Mouse (Mus musculus) forebrain, embryonic 11.5 days (tissue): ENCODE measurements around the gene Gm28308. TPM values are rescaled to one million over a fixed set of nuclear protein-coding genes. Genes with fewer than 3 reads are reported as not detected.

Source experiments
- ATAC-seq: fragments of 200-750 bp; cut with Nextera tagmentation; replicated peaks from 2 replicates; pipeline ENCODE4 v1.8.0; 2017; ENCODE audit warnings: moderate TSS enrichment; ENCODE audit not compliant: low FRiP score
- DNase-seq: peaks from one replicate; pipeline ENCODE4 v3.0.0-alpha.2; 2017; ENCODE audit warnings: low spot score
- H3K27ac ChIP-seq: fragments of 300-500 bp; sonication (generic); 2 replicates; pipeline ENCODE4 v1.5.1; 2014; ENCODE audit warnings: low read depth, low read length
- H3K27me3 ChIP-seq: fragments of 300-500 bp; sonication (generic); 2 replicates; pipeline ENCODE4 v1.6.1; 2014; ENCODE audit warnings: mild to moderate bottlenecking, low read length, mixed read lengths; ENCODE audit not compliant: control insufficient read depth, insufficient read depth
- H3K36me3 ChIP-seq: fragments of 300-500 bp; sonication (generic); 2 replicates; pipeline ENCODE4 v1.6.1; 2014; ENCODE audit warnings: mild to moderate bottlenecking, low read length, moderate library complexity, mixed read lengths; ENCODE audit not compliant: control insufficient read depth, insufficient read depth
- H3K4me1 ChIP-seq: fragments of 300-500 bp; sonication (generic); replicated peaks from 2 replicates; pipeline ENCODE4 v1.6.1; 2014; ENCODE audit warnings: low read length, mixed read lengths; ENCODE audit not compliant: control insufficient read depth, insufficient read depth
- H3K4me2 ChIP-seq: fragments of 300-500 bp; sonication (generic); 2 replicates; pipeline ENCODE4 v1.6.1; 2014; ENCODE audit warnings: low read depth, mild to moderate bottlenecking, low read length, moderate library complexity, mixed read lengths; ENCODE audit not compliant: severe bottlenecking
- H3K4me3 ChIP-seq: fragments of 300-500 bp; sonication (generic); 2 replicates; pipeline ENCODE4 v1.5.1; 2014; ENCODE audit warnings: low read depth, low read length
- H3K9ac ChIP-seq: fragments of 300-500 bp; sonication (generic); 2 replicates; pipeline ENCODE4 v1.6.1; 2014; ENCODE audit warnings: low read length
- H3K9me3 ChIP-seq: fragments of 300-500 bp; sonication (generic); 2 replicates; pipeline ENCODE4 v1.6.1; 2016; ENCODE audit warnings: low read length, mixed read lengths; ENCODE audit not compliant: control insufficient read depth
- WGBS: fragments of 180-500 bp; shearing (Covaris S2); extraction: QIAGEN DNeasy Blood & Tissue Kit; methylation state at CpG from one replicate; pipeline ENCODE4 v1.1.7; 2014; 5-methylcytosine and 5-hydroxymethylcytosine counted together
- polyA plus RNA-seq: library from polyadenylated mRNA; unstranded; fragments of >200 nt; fragmentation: Nextera tagmentation; extraction: Ambion mirVana; gene quantifications from 2 replicates; pipeline ENCODE4 v1.2.1, GENCODE M21; 2014

Gm28308 gene
- polyA plus RNA-seq, 1 experiment from 2014 or later, result not detected

GRCm38 (mm10) chr6:52180726-52181125, 32.4 kb downstream of the Gm28308 start:
- Histone ChIP-seq H3K27ac (no peak overlapping the region), H3K27me3 (peaks cover 100% of the 10 kb centered on the region), H3K36me3 (no peaks in the 10 kb centered on the region), H3K4me2 (no peak overlapping the region), H3K4me1 (no peaks in the 10 kb centered on the region), H3K4me3 (no peak overlapping the region), H3K9me3 (no peaks in the 10 kb centered on the region), H3K9ac (no peak overlapping the region)
- 4% methylated on average over 3 of the region's 3 CpGs for WGBS
- peak; percentile 44 for DNase-seq
- no peak for ATAC-seq

DNA sequence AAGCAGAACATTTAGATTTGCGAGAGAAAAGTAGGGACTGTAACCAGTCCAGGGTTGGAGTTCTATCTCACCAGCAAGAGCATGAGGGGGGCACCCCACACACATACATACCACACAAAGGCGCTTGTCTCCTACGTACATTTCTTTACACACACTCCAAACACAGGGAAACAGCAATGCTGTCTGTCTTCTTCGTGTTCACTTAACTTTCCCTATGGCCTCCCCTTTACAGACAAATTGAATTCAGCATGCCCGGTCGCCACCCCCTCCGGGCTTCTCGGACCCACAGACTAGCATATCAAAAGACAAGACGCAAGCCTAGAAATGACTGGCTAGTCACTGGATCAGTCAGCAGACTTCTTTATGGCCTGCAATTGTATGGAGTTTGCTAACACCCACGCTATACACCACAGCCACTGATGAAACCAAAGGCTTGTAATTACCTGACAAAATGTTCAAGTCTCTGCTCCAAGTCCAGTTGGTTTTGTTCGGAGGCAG, 32.9 kb downstream of the Gm28308 start:
- ATAC-seq (no peak), DNase-seq (peak; percentile 44)
- Histone ChIP-seq H3K27me3 (peaks cover 100% of the 10 kb centered on the region), H3K27ac (no peak overlapping the region), H3K9me3 (no peaks in the 10 kb centered on the region), H3K9ac (no peak overlapping the region), H3K36me3 (no peaks in the 10 kb centered on the region), H3K4me2 (no peak overlapping the region), H3K4me1 (no peaks in the 10 kb centered on the region), H3K4me3 (no peak overlapping the region)
- 1% methylated on average over 11 of the region's 11 CpGs for WGBS

DNA sequence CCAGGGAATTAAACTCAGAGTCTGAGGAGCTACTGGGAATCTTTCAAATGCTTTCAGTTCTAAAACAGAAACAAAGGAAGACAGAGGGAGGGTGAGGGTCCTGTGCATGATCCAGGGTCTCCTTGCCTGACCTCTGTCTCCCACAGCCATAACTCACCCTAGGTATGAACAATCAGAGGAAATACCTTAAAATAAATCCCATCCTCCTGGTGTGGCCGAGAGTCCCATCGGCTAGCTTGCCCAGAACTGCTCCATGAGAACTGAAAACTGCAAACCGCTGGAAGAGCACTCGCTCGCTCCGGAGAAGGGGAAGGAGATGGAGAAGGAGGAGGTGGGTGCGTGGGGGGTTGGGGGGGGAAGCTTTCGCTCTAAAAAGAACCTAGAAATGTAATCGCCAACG, 33.4 kb downstream of the Gm28308 start:
- ATAC-seq (no peak), DNase-seq (peak; percentile 48)
- Histone ChIP-seq H3K4me2 (no peak overlapping the region), H3K27me3 (peaks cover 100% of the 10 kb centered on the region), H3K9me3 (no peaks in the 10 kb centered on the region), H3K9ac (no peak overlapping the region), H3K4me1 (no peaks in the 10 kb centered on the region), H3K4me3 (no peak overlapping the region), H3K36me3 (no peaks in the 10 kb centered on the region), H3K27ac (no peak overlapping the region)
- 0% methylated on average over 10 of the region's 10 CpGs for WGBS

- DNase-seq, result peak; percentile 48
Measured at GRCm38 (mm10) chr6:52178918-52179665, 34.0 kb downstream of the Gm28308 start.

DNA sequence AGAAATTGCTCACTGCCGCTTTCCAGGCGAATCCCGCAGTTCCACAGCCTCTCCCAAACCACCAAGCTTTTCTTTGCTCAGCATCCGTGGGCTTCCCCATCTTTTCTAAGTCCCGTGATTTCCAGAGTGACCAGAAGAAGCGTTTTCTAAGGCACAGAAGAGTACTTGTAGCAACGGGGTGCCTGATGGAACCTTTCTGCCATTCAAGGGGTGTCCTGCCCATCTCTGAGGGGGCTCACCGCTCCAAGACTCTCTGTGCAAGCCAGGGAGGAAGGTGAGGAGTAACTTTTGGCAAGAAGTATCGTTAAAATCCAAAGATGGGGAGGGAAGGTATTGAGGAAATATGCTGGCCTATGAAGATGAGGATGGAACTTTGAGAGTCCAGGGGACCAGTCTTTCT, 35.3 kb downstream of the Gm28308 start:
- Histone ChIP-seq H3K36me3 (no peaks in the 10 kb centered on the region), H3K27me3 (peaks cover 98% of the 10 kb centered on the region), H3K4me2 (no peak overlapping the region), H3K4me1 (no peaks in the 10 kb centered on the region), H3K9ac (no peak overlapping the region), H3K27ac (no peak overlapping the region), H3K4me3 (no peak overlapping the region), H3K9me3 (no peaks in the 10 kb centered on the region)
- WGBS, result 1% methylated on average over 9 of the region's 9 CpGs
- ATAC-seq (no peak), DNase-seq (peak; percentile 53)

More at GRCm38 (mm10) chr6:52178918-52179665, 34.0 kb downstream of the Gm28308 start:
- H3K4me3 ChIP-seq, result no peak overlapping the region
- no peak overlapping the region for H3K27ac ChIP-seq
- no peaks in the 10 kb centered on the region for H3K36me3 ChIP-seq
- no peak overlapping the region for H3K9ac ChIP-seq
- H3K27me3 ChIP-seq, result peaks cover 98% of the 10 kb centered on the region
- no peak for ATAC-seq
- WGBS, result 1% methylated on average over 4 of the region's 4 CpGs
- no peaks in the 10 kb centered on the region for H3K9me3 ChIP-seq
- H3K4me1 ChIP-seq, result no peaks in the 10 kb centered on the region
- H3K4me2 ChIP-seq, result no peak overlapping the region

DNA sequence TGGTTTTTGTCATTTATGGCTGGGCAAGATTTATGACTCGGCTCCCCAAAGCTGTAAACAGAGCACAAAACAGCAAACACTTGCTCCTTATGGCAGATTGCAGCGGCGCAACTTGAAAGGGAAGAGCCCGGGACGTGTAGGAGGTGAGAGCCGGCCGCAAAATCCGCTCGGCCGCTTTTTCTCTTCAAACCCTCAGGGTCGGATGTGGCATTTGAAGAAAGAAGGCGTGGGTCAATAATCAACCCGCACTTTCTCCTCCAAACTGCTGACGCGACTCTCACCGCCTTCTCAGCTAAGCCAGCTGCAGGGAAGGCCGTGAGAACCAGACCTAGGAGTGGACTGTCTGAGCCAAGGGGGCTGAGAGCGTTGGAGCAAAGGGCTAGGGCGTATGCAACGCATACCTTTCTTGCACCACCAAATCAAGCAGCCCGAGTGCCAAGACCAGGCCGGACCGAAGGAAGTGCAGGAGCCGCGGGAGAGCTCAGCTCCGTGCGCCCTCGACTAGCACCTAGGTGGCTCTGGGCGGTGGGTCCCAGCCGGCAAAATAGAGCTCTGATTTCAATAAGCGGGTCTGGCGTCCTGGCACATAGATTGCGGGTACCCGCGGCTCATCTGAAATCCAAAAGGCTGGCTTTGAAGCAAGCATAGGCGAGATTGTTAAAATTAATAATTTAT, 35.9 kb downstream of the Gm28308 start, which contains the start of gene 5730596B20Rik:
Gene 5730596B20Rik, plus strand, starts transcription at position 438 of the 675 bp plus-strand sequence.
- no peaks in the 10 kb centered on the region for H3K36me3 ChIP-seq
- H3K4me2 ChIP-seq, result no peak within 1 kb of the TSS
- ATAC-seq (no peak), DNase-seq (peak; percentile 62)
- no peak within 1 kb of the TSS for H3K4me3 ChIP-seq
- no peak within 1 kb of the TSS for H3K27ac ChIP-seq
- 0 out of 2 replicates have a peak, but pooled peaks cover 3% of the 10 kb centered on the region for H3K4me1 ChIP-seq
- under 1% methylated on average over 36 of the region's 36 CpGs for WGBS
- no peak within 1 kb of the TSS for H3K9ac ChIP-seq
- H3K27me3 ChIP-seq, result peaks cover 98% of the 10 kb centered on the region
- no peaks in the 10 kb centered on the region for H3K9me3 ChIP-seq

GRCm38 (mm10) chr6:52176391-52176790, 36.7 kb downstream of the Gm28308 start:
- 0 out of 2 replicates have a peak, but pooled peaks cover 3% of the 10 kb centered on the region for H3K4me1 ChIP-seq
- no peak overlapping the region for H3K4me3 ChIP-seq
- 2% methylated on average over 6 of the region's 6 CpGs for WGBS
- no peak overlapping the region for H3K4me2 ChIP-seq
- no peak for DNase-seq
- no peaks in the 10 kb centered on the region for H3K9me3 ChIP-seq
- peaks cover 98% of the 10 kb centered on the region for H3K27me3 ChIP-seq
- no peaks in the 10 kb centered on the region for H3K36me3 ChIP-seq
- no peak overlapping the region for H3K27ac ChIP-seq
- H3K9ac ChIP-seq, result no peak overlapping the region
- no peak for ATAC-seq

DNA sequence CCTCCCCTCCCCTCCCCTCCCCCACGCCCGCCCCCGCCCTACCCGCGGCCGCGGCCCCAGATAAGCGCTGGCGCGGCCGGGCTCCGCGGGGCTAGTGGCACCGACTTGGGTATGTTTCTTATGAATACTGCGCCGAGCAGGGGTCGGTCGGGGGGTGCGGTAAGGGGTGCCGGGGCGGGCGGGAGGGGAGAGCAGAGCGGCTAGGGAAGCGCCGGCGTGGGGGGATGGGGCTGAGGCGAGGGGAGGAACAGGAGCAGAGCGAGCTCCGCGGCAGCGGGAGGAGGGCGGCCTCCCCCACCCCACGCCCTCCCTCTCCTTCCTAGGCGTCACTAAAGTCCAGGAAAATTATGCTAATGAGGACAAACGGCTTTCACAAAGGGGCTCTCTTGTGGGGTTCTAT, 37.3 kb downstream of the Gm28308 start:
- Histone ChIP-seq H3K27me3 (peaks cover 98% of the 10 kb centered on the region), H3K9me3 (no peaks in the 10 kb centered on the region), H3K27ac (no peak overlapping the region), H3K4me2 (no peak overlapping the region), H3K36me3 (no peaks in the 10 kb centered on the region), H3K9ac (no peak overlapping the region), H3K4me1 (0 out of 2 replicates have a peak, but pooled peaks cover 3% of the 10 kb centered on the region), H3K4me3 (no peak overlapping the region)
- WGBS, result 0% methylated on average over 14 of the region's 35 CpGs
- ATAC-seq, result no peak
- peak; percentile 60 for DNase-seq
